Mouse (Mus musculus): ENCODE data around the gene Pcdh7.

DNA sequence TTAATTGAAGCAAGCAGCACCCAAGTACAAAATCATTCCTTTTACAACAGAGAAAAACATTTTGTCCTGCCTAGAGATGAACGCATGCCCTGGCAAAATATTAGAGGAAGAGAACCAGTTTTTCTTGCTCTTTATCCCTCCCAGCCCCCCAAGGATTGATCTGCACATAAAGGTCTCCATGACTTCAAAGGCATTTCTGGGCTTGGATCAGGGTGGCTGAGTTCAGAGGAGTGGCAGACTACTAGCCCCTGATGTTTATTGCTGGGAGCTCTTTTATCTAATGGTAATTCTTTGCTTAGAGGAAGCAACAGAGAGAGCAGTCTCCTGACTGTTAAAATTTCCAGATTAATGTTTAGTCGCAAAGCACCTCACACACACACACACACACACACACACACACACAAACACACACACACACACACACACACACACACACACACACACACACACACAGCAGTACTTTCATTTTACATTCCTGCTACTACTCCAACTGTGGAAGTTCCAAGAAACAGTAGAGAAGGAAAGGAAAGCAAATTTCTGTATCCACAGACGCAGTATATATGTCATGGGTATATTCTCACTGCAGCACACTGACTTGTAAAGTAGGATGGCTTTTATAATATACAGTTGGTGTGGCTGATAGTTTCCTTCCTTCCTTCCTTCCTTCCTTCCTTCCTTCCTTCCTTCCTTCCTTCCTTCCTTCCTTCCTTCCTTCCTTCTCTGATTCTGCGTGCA is 71.2 kb downstream of the Pcdh7 start:
- TF ChIP-seq CTCF (IDR thresholded peaks at IDR 0.05; ENCODE audit: insufficient read depth, low read depth, low read length) (no peak), POLR2A (IDR thresholded peaks at IDR 0.05; ENCODE audit: insufficient read depth, low read depth, low read length) (no peak)
